8 mouse cellular contexts compared by ENCODE assay signal in the genomic region with DNA sequence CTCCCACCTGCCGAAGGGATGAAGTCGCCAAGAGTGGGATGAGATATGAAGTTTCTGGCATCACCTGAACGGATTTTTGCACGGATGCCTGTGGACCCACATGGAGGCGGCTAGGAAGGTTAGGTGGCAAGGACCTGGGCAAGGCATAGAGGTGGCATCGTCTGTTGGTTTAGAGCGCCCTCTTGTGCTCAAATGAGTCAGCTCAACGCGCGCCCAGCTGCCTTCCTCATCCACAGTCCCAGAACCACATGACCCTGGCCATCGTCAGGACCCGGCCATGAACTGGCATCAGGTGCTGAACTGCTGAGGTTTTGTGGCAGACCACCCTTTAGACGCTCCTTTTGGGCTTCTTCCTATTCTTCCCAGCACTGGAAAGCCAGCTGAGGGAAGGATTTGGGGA. TPM values are rescaled to one million over a fixed set of nuclear protein-coding genes. Genes with fewer than 3 reads are reported as not detected.
DNase-seq lines count a peak whose midpoint lies in the region; ATAC-seq lines count a peak whose summit lies in the region.

No protein-coding gene starts in this region.

- no peak overlapping the region for H3K27ac ChIP-seq in heart, embryonic 10.5 days
- H3K27ac ChIP-seq in midbrain, embryonic 12.5 days (replicated peaks) = peak overlapping the region; percentile 83; the same call in 1 of the 2 replicates

- intact Hi-C loops in left cerebral cortex, postnatal 14 days (cut with DNase I) = loop anchor here (1.0 to 5.0 kb wide), 2 partner anchors 50 to 155 kb away; no protein-coding TSS in a partner anchor

- peaks cover 12% of the 10 kb centered on the region for H3K4me1 ChIP-seq in heart, embryonic 10.5 days
- peaks cover 59% of the 10 kb centered on the region for H3K4me1 ChIP-seq in midbrain, embryonic 12.5 days

- peaks cover 100% of the 10 kb centered on the region for H3K27me3 ChIP-seq in heart, embryonic 10.5 days (ENCODE audit: insufficient read depth, poor library complexity, severe bottlenecking)
- peaks cover 99% of the 10 kb centered on the region for H3K27me3 ChIP-seq in midbrain, embryonic 12.5 days

- peak; percentile 27 to 54 for DNase-seq in heart, adult 9 months (ENCODE audit: low spot score in 2 of 2)
- DNase-seq in heart, embryonic 10.5 days (ENCODE audit: low spot score) = no peak
- peak; percentile 82 for DNase-seq in cerebellum, adult 11-12 months
- DNase-seq in forelimb bud, embryonic 11.5 days (ENCODE audit: low read depth, low spot score) = peak; percentile 58
- DNase-seq in hindlimb bud, embryonic 11.5 days (ENCODE audit: extremely low spot score, low read depth, low spot score) = peak; percentile 41
- DNase-seq in left cerebral cortex, postnatal 14 days (ENCODE audit: low spot score in 2 of 2) = peak; percentile 81 to 89
- peak; percentile 47 to 80 for DNase-seq in spleen, postnatal 10 days (ENCODE audit: low spot score in 2 of 2)

- H3K36me3 ChIP-seq in heart, embryonic 10.5 days = no peaks in the 10 kb centered on the region
- H3K36me3 ChIP-seq in midbrain, embryonic 12.5 days = no peaks in the 10 kb centered on the region

- ATAC-seq in midbrain, embryonic 12.5 days (ENCODE audit: low FRiP score, low read depth) = peak; percentile 56; the same call in 1 of the 2 replicates

- no peaks in the 10 kb centered on the region for H3K9me3 ChIP-seq in heart, embryonic 10.5 days
- H3K9me3 ChIP-seq in midbrain, embryonic 12.5 days = no peaks in the 10 kb centered on the region

- 4% methylated on average over 13 of the region's 13 CpGs for WGBS in heart, embryonic 10.5 days
- WGBS in midbrain, embryonic 12.5 days = under 1% methylated on average over 13 of the region's 13 CpGs

- no peak overlapping the region for H3K4me3 ChIP-seq in heart, embryonic 10.5 days
- no peak overlapping the region for H3K4me3 ChIP-seq in midbrain, embryonic 12.5 days

- no peak overlapping the region for H3K9ac ChIP-seq in midbrain, embryonic 12.5 days (replicated peaks)

- H3K4me2 ChIP-seq in midbrain, embryonic 12.5 days (replicated peaks) = 0 out of 2 replicates have a peak overlapping the region, but pooled peaks have one; percentile 7

RNA-seq across cellular contexts. Expression of a gene that starts 12.0 kb away (rescaled TPM):
- 0.09 and 8.2 TPM in 2 replicates for polyA plus RNA-seq in heart, embryonic 10.5 days (2016; fragmentation: Nextera tagmentation; extraction: Ambion mirVana)
- under 1 TPM in 1 of 2 experiments, not detected in 1; 0.18 TPM for total RNA-seq in left cerebral cortex, postnatal 14 days (2021)
- polyA plus RNA-seq in midbrain, embryonic 12.5 days (2016; fragmentation: Nextera tagmentation; extraction: Ambion mirVana) = 0.26 TPM in 1 of 2 replicates, not detected in the other

RNA-seq across cellular contexts. Expression of a gene that starts 44.5 kb away (rescaled TPM):
- 0.29 and 0.43 TPM in 2 replicates for polyA plus RNA-seq in heart, embryonic 10.5 days (2016; fragmentation: Nextera tagmentation; extraction: Ambion mirVana)
- under 1 TPM in 1 of 2 experiments, not detected in 1; 0.49 TPM for total RNA-seq in left cerebral cortex, postnatal 14 days (2021)
- polyA plus RNA-seq in midbrain, embryonic 12.5 days (2016; fragmentation: Nextera tagmentation; extraction: Ambion mirVana) = not detected in 2 replicates

RNA-seq across cellular contexts. Expression of a gene that starts 54.3 kb away (rescaled TPM):
- 14.0 and 17.0 TPM in 2 replicates for polyA plus RNA-seq in heart, embryonic 10.5 days (2016; fragmentation: Nextera tagmentation; extraction: Ambion mirVana)
- total RNA-seq in left cerebral cortex, postnatal 14 days (2021) = 1 to 10 TPM; 2.6 to 3.9 TPM
- 10.9 and 12.8 TPM in 2 replicates for polyA plus RNA-seq in midbrain, embryonic 12.5 days (2016; fragmentation: Nextera tagmentation; extraction: Ambion mirVana)

RNA-seq across cellular contexts. Expression of a gene that starts 54.4 kb away (rescaled TPM):
- 626 and 718 TPM in 2 replicates for polyA plus RNA-seq in heart, embryonic 10.5 days (2016; fragmentation: Nextera tagmentation; extraction: Ambion mirVana)
- 100 to 1,000 TPM; 163 to 170 TPM for total RNA-seq in left cerebral cortex, postnatal 14 days (2021)
- 606 and 646 TPM in 2 replicates for polyA plus RNA-seq in midbrain, embryonic 12.5 days (2016; fragmentation: Nextera tagmentation; extraction: Ambion mirVana)
